Mouse (Mus musculus): ENCODE data around the gene Gm10295. TPM values are rescaled to one million over a fixed set of nuclear protein-coding genes. Genes with fewer than 3 reads are reported as not detected.
A peak's percentile ranks its signal among the peaks of the same experiment; 100 is the strongest.

The Gm10295 gene
- polyA plus RNA-seq, 1 experiment from 2014 or later: not detected

GRCm38 (mm10) chr7:71377983-71378382 is 26.7 kb upstream of the Gm10295 start:
- H3K36me3 ChIP-seq (ENCODE audit: control insufficient read depth, insufficient read depth, low read length): no peaks in the 10 kb centered on the region

DNA sequence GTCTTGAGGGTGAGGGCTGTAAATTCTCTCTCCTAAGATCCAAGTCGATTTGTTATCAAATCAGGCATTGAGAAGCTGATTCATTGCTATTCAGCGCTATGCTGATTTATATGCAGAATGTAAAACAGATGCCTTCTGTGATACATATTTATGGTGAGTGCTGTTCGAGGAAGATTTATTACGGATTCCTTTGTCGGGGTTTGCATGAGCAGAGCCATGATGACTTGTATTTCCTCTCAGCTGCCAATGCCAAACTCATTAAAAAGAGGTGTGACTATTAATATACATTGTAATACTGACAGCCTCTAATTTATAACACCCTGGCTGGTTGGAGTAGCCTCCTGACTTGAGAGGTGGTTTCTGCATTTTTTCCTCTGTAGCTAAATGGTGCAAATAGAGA is 22.8 kb upstream of the Gm10295 start:
- Histone ChIP-seq H3K4me1 (ENCODE audit: control insufficient read depth in 2 of 2, insufficient read depth in 2 of 2, low read length in 2 of 2) (peaks cover 2 to 7% of the 10 kb centered on the region in 2 experiments; a peak in 1 of 4 replicates), H3K9ac (ENCODE audit: low read length) (no peak overlapping the region), H3K4me2 (ENCODE audit: low read length) (no peak overlapping the region), H3K9me3 (ENCODE audit: control insufficient read depth, low read length) (no peaks in the 10 kb centered on the region), H3K36me3 (ENCODE audit: control insufficient read depth, insufficient read depth, low read length) (no peaks in the 10 kb centered on the region), H3K27ac (replicated peaks in 1 of 2; ENCODE audit: control insufficient read depth in 1 of 2, insufficient read depth in 1 of 2, low read depth in 2 of 2, low read length in 2 of 2) (no peak overlapping the region), H3K4me3 (ENCODE audit: control insufficient read depth in 1 of 2, insufficient read depth in 1 of 2, low read depth in 1 of 2, low read length in 2 of 2) (no peak overlapping the region), H3K27me3 (ENCODE audit: control insufficient read depth, insufficient read depth, low read length) (no peaks in the 10 kb centered on the region)
- WGBS: 73% methylated on average over 5 of the region's 5 CpGs
- ATAC-seq (ENCODE audit: insufficient number of reproducible peaks, insufficient read depth, low FRiP score, low read depth): no peak

More at GRCm38 (mm10) chr7:71377983-71378382, 26.7 kb upstream of the Gm10295 start:
- Histone ChIP-seq H3K27me3 (ENCODE audit: control insufficient read depth, insufficient read depth, low read length) (no peaks in the 10 kb centered on the region), H3K27ac (replicated peaks in 1 of 2; ENCODE audit: control insufficient read depth in 1 of 2, insufficient read depth in 1 of 2, low read depth in 2 of 2, low read length in 2 of 2) (no peak overlapping the region), H3K9me3 (ENCODE audit: control insufficient read depth, low read length) (no peaks in the 10 kb centered on the region), H3K4me3 (ENCODE audit: control insufficient read depth in 1 of 2, insufficient read depth in 1 of 2, low read depth in 1 of 2, low read length in 2 of 2) (no peak overlapping the region), H3K9ac (ENCODE audit: low read length) (no peak overlapping the region), H3K4me2 (ENCODE audit: low read length) (no peak overlapping the region), H3K4me1 (ENCODE audit: control insufficient read depth in 2 of 2, insufficient read depth in 2 of 2, low read length in 2 of 2) (peaks cover 6 to 28% of the 10 kb centered on the region in 2 experiments)
- no peak for ATAC-seq (ENCODE audit: insufficient number of reproducible peaks, insufficient read depth, low FRiP score, low read depth)
- WGBS: 49% methylated on average over 6 of the region's 6 CpGs

DNA sequence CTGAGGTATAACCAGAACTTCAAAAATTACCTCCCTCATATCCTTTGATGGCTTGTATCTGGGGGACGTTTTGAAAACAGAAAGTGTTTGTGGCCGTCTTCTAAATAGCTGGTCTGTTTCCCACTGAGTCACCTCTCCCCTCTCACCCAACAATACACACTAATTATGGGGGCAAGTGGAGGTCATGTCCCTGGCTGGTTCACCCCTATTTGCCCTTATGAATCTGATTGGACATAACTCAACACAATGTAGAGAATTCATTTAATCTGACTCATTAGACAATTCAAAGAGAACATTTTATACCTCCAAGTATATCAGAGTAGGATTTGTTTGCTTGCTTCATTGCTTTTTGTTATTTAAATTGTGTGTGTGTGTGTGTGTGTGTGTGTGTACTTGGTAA is 20.6 kb upstream of the Gm10295 start:
- Histone ChIP-seq H3K4me3 (ENCODE audit: control insufficient read depth in 1 of 2, insufficient read depth in 1 of 2, low read depth in 1 of 2, low read length in 2 of 2) (no peak overlapping the region), H3K27me3 (ENCODE audit: control insufficient read depth, insufficient read depth, low read length) (no peaks in the 10 kb centered on the region), H3K9ac (ENCODE audit: low read length) (no peak overlapping the region), H3K4me2 (ENCODE audit: low read length) (no peak overlapping the region), H3K36me3 (ENCODE audit: control insufficient read depth, insufficient read depth, low read length) (no peaks in the 10 kb centered on the region), H3K4me1 (ENCODE audit: control insufficient read depth in 2 of 2, insufficient read depth in 2 of 2, low read length in 2 of 2) (peaks cover 2 to 6% of the 10 kb centered on the region in 2 experiments; a peak in 2 of 4 replicates), H3K27ac (replicated peaks in 1 of 2; ENCODE audit: control insufficient read depth in 1 of 2, insufficient read depth in 1 of 2, low read depth in 2 of 2, low read length in 2 of 2) (no peak overlapping the region), H3K9me3 (ENCODE audit: control insufficient read depth, low read length) (no peaks in the 10 kb centered on the region)
- 46% methylated on average over 2 of the region's 2 CpGs for WGBS
- no peak for ATAC-seq (ENCODE audit: insufficient number of reproducible peaks, insufficient read depth, low FRiP score, low read depth)

- Histone ChIP-seq H3K9ac (ENCODE audit: low read length) (no peak overlapping the region), H3K4me1 (ENCODE audit: control insufficient read depth in 2 of 2, insufficient read depth in 2 of 2, low read length in 2 of 2) (peaks cover 2 to 6% of the 10 kb centered on the region in 2 experiments; a peak in 2 of 4 replicates), H3K27me3 (ENCODE audit: control insufficient read depth, insufficient read depth, low read length) (no peaks in the 10 kb centered on the region), H3K9me3 (ENCODE audit: control insufficient read depth, low read length) (no peaks in the 10 kb centered on the region), H3K36me3 (ENCODE audit: control insufficient read depth, insufficient read depth, low read length) (no peaks in the 10 kb centered on the region), H3K4me3 (ENCODE audit: control insufficient read depth in 1 of 2, insufficient read depth in 1 of 2, low read depth in 1 of 2, low read length in 2 of 2) (no peak overlapping the region), H3K27ac (replicated peaks in 1 of 2; ENCODE audit: control insufficient read depth in 1 of 2, insufficient read depth in 1 of 2, low read depth in 2 of 2, low read length in 2 of 2) (peak overlapping the region; percentile 31 to 60), H3K4me2 (ENCODE audit: low read length) (no peak overlapping the region)
- no peak for ATAC-seq (ENCODE audit: insufficient number of reproducible peaks, insufficient read depth, low FRiP score, low read depth)
- WGBS: 48% methylated on average over 2 of the region's 2 CpGs
Measured at GRCm38 (mm10) chr7:71370746-71371145, 19.5 kb upstream of the Gm10295 start.

GRCm38 (mm10) chr7:71370128-71370527 is 18.8 kb upstream of the Gm10295 start:
- Histone ChIP-seq H3K4me1 (ENCODE audit: control insufficient read depth in 2 of 2, insufficient read depth in 2 of 2, low read length in 2 of 2) (peaks cover 2 to 6% of the 10 kb centered on the region in 2 experiments; a peak in 2 of 4 replicates), H3K36me3 (ENCODE audit: control insufficient read depth, insufficient read depth, low read length) (no peaks in the 10 kb centered on the region), H3K4me3 (ENCODE audit: control insufficient read depth in 1 of 2, insufficient read depth in 1 of 2, low read depth in 1 of 2, low read length in 2 of 2) (no peak overlapping the region), H3K27me3 (ENCODE audit: control insufficient read depth, insufficient read depth, low read length) (no peaks in the 10 kb centered on the region), H3K9me3 (ENCODE audit: control insufficient read depth, low read length) (no peaks in the 10 kb centered on the region), H3K27ac (replicated peaks in 1 of 2; ENCODE audit: control insufficient read depth in 1 of 2, insufficient read depth in 1 of 2, low read depth in 2 of 2, low read length in 2 of 2) (no peak overlapping the region), H3K4me2 (ENCODE audit: low read length) (no peak overlapping the region), H3K9ac (ENCODE audit: low read length) (no peak overlapping the region)
- ATAC-seq (ENCODE audit: insufficient number of reproducible peaks, insufficient read depth, low FRiP score, low read depth): no peak
- 74% methylated on average over 3 of the region's 3 CpGs for WGBS

- Histone ChIP-seq H3K4me1 (ENCODE audit: control insufficient read depth in 2 of 2, insufficient read depth in 2 of 2, low read length in 2 of 2) (peaks cover 2 to 6% of the 10 kb centered on the region in 2 experiments; a peak in 2 of 4 replicates), H3K27me3 (ENCODE audit: control insufficient read depth, insufficient read depth, low read length) (no peaks in the 10 kb centered on the region), H3K9ac (ENCODE audit: low read length) (no peak overlapping the region), H3K4me3 (ENCODE audit: control insufficient read depth in 1 of 2, insufficient read depth in 1 of 2, low read depth in 1 of 2, low read length in 2 of 2) (no peak overlapping the region), H3K4me2 (ENCODE audit: low read length) (no peak overlapping the region), H3K9me3 (ENCODE audit: control insufficient read depth, low read length) (no peaks in the 10 kb centered on the region), H3K36me3 (ENCODE audit: control insufficient read depth, insufficient read depth, low read length) (no peaks in the 10 kb centered on the region), H3K27ac (replicated peaks in 1 of 2; ENCODE audit: control insufficient read depth in 1 of 2, insufficient read depth in 1 of 2, low read depth in 2 of 2, low read length in 2 of 2) (no peak overlapping the region)
- WGBS: 69% methylated on average over 13 of the region's 13 CpGs
- ATAC-seq (ENCODE audit: insufficient number of reproducible peaks, insufficient read depth, low FRiP score, low read depth): no peak
Measured at GRCm38 (mm10) chr7:71368543-71369181, 17.4 kb upstream of the Gm10295 start.

DNA sequence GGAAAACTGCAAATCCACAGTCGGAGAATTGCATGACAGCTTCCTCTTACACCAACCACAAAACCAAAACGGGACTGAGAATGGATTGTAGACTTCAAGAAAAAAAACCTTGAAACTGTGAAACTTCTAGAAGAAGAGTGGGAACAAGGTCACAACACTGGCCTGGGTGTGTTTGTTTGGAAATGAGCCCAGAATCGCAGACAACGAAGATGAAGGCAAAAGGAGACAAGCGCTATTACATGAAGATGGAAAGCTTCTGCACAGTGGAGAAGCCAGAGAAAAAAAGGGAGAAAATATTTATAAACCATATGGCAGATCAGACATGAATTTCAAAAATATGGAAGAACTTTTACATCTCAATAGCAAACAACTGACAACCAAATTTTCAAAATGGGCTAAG is 4.3 kb upstream of the Gm10295 start:
- Histone ChIP-seq H3K4me3 (ENCODE audit: control insufficient read depth in 1 of 2, insufficient read depth in 1 of 2, low read depth in 1 of 2, low read length in 2 of 2) (no peak overlapping the region), H3K27me3 (ENCODE audit: control insufficient read depth, insufficient read depth, low read length) (no peaks in the 10 kb centered on the region), H3K9ac (ENCODE audit: low read length) (no peak overlapping the region), H3K9me3 (ENCODE audit: control insufficient read depth, low read length) (no peaks in the 10 kb centered on the region), H3K4me2 (ENCODE audit: low read length) (no peak overlapping the region), H3K27ac (replicated peaks in 1 of 2; ENCODE audit: control insufficient read depth in 1 of 2, insufficient read depth in 1 of 2, low read depth in 2 of 2, low read length in 2 of 2) (no peak overlapping the region), H3K4me1 (ENCODE audit: control insufficient read depth in 2 of 2, insufficient read depth in 2 of 2, low read length in 2 of 2) (no peaks in the 10 kb centered on the region), H3K36me3 (ENCODE audit: control insufficient read depth, insufficient read depth, low read length) (no peaks in the 10 kb centered on the region)
- ATAC-seq (ENCODE audit: insufficient number of reproducible peaks, insufficient read depth, low FRiP score, low read depth): no peak
- WGBS: 65% methylated on average over 5 of the region's 5 CpGs

DNA sequence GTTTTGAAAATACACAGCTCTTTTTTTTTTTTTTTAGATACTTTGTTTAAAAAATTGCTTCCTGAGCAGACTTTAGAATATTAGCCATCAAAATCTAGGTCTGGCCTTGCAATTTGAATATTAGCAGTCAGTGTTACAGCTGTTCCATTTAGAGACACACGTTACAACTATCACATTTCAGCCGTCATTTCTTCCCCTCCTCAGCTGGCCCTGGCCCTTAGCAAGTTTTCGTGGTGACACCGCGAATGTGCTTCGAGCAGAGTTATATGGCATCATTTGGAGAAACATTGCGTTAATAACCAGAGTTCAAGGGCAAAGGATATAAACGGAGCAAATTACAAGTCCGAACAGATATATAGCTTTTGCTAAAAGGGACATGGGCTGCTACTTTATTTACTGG is 2.4 kb downstream of the Gm10295 start:
- 87% methylated on average over 9 of the region's 9 CpGs for WGBS
- H3K36me3 ChIP-seq (ENCODE audit: control insufficient read depth, insufficient read depth, low read length): no peaks in the 10 kb centered on the region
- H3K27ac ChIP-seq (replicated peaks in 1 of 2; ENCODE audit: control insufficient read depth in 1 of 2, insufficient read depth in 1 of 2, low read depth in 2 of 2, low read length in 2 of 2): no peak overlapping the region
- no peak overlapping the region for H3K4me2 ChIP-seq (ENCODE audit: low read length)
- H3K9me3 ChIP-seq (ENCODE audit: control insufficient read depth, low read length): no peaks in the 10 kb centered on the region
- no peaks in the 10 kb centered on the region for H3K27me3 ChIP-seq (ENCODE audit: control insufficient read depth, insufficient read depth, low read length)
- ATAC-seq (ENCODE audit: insufficient number of reproducible peaks, insufficient read depth, low FRiP score, low read depth): no peak
- H3K4me3 ChIP-seq (ENCODE audit: control insufficient read depth in 1 of 2, insufficient read depth in 1 of 2, low read depth in 1 of 2, low read length in 2 of 2): no peak overlapping the region
- H3K4me1 ChIP-seq (ENCODE audit: control insufficient read depth in 2 of 2, insufficient read depth in 2 of 2, low read length in 2 of 2): no peaks in the 10 kb centered on the region
- H3K9ac ChIP-seq (ENCODE audit: low read length): no peak overlapping the region
